Comparison of ENCODE assay signal across 9 mouse cellular contexts in the genomic region with DNA sequence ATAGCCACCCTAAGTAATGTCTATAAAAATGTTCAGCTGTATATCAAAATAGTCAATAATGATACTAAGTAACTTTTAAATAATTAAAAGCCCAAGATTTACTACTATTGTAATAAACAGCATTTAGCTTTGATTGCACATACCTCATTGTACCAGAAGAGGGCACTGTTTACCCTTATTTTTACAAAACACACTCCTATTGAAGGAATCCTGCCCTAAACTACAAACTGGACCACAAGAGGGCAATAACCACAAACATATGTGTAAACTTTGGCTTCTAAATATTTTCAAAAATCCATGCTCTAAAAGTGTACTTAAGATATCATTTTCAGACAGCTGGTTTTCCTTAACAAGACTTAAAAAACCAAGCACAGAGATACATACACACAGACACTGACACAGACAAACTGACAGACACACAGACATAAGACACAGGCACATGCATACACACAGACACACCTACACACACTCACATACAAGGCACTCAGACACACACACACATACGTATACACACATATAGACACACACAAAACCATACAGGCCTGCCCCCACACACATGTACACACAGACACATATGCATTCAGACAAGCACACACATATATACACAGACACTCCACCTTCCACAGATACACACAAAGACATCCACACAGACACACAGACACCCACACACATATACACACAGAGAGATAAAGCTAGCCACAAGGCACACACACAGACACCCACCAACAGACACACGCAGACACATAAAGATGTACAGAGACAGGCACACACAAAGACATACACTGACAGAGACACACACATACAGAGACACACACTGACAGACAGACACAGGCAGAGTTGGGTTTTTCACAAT. TPM values are rescaled to one million over a fixed set of nuclear protein-coding genes. Genes with fewer than 3 reads are reported as not detected.
DNase-seq lines count a peak whose midpoint lies in the region; ATAC-seq and TF ChIP-seq lines count a peak whose summit lies in the region.
"Had no signal": no experiment of that assay in that cellular context is flagged by ENCODE, and none has a peak within 500 bp of the region (broad histone marks: within the 10 kb centered on the region; RNA-seq: fewer than 3 reads in every experiment).

No protein-coding gene starts in this region.

- in situ Hi-C loops in CH12.LX (cut with MboI; ENCODE audit: low pct_ligation_motif_present, low pct_unique_long_range_greater_than_20kb, low sequenced_read_pairs): loop anchor here (5.0 to 10.0 kb wide), 2 partner anchors 66 to 243 kb away; a partner anchor contains a TSS

- H3K4me1 ChIP-seq in CH12.LX (ENCODE audit: control insufficient read depth in 1 of 2, insufficient read depth in 2 of 2): no peaks in the 10 kb centered on the region
- H3K4me1 ChIP-seq in midbrain, embryonic 15.5 days: no peaks in the 10 kb centered on the region

- peak; percentile 60; the same call in 1 of the 2 replicates for ATAC-seq in cerebellum, adult (ENCODE audit: insufficient number of reproducible peaks, low FRiP score, low TSS enrichment)
- peak; percentile 56 for ATAC-seq in granulocyte monocyte progenitor cell, adult 5-6 weeks (replicated peaks; ENCODE audit: poor library complexity, severe bottlenecking)
- ATAC-seq in midbrain, embryonic 15.5 days (replicated peaks): peak; percentile 69

- no peak overlapping the region for H3K27ac ChIP-seq in CH12.LX (ENCODE audit: insufficient read depth, low read depth)
- no peak overlapping the region for H3K27ac ChIP-seq in midbrain, embryonic 15.5 days

- peak; percentile 34 to 75 for DNase-seq in kidney, adult 8-10 months
- DNase-seq in kidney, postnatal 4 days: no peak
- peak; percentile 82 for DNase-seq in CH12.LX (ENCODE audit: extremely low read depth)
- DNase-seq in left cerebral cortex, adult 9 months (ENCODE audit: low spot score in 2 of 2): peak; percentile 30 to 73
- no peak for DNase-seq in frontal cortex, postnatal 10 days (ENCODE audit: low spot score in 2 of 2)

- H3K9ac ChIP-seq in CH12.LX (ENCODE audit: insufficient read depth, low read depth): no peak overlapping the region
- H3K9ac ChIP-seq in midbrain, embryonic 15.5 days: no peak overlapping the region

- TF ChIP-seq RAD21 in CH12.LX (IDR thresholded peaks at IDR 0.05; ENCODE audit: low read depth, low read length): no peak; the same call in none of the 2 replicates

- no peak for TF ChIP-seq EP300 in CH12.LX (IDR thresholded peaks at IDR 0.05; ENCODE audit: low read length)

- H3K27me3 ChIP-seq in CH12.LX (replicated peaks): no peaks in the 10 kb centered on the region
- H3K27me3 ChIP-seq in midbrain, embryonic 15.5 days (replicated peaks): no peaks in the 10 kb centered on the region

- 78% methylated on average over 2 of the region's 2 CpGs for WGBS in midbrain, embryonic 15.5 days

- TF ChIP-seq POLR2A in CH12.LX (IDR thresholded peaks at IDR 0.05; ENCODE audit: low read depth, low read length): no peak

- peaks cover 0 to 19% of the 10 kb centered on the region in 2 experiments for H3K36me3 ChIP-seq in CH12.LX (replicated peaks in 1 of 2; ENCODE audit: control insufficient read depth in 1 of 2, insufficient read depth in 1 of 2, low read length in 1 of 2)
- no peaks in the 10 kb centered on the region for H3K36me3 ChIP-seq in midbrain, embryonic 15.5 days (replicated peaks)

- H3K4me3 ChIP-seq in CH12.LX (replicated peaks in 1 of 3; ENCODE audit: low read depth in 2 of 3, low read length in 2 of 3, poor library complexity in 1 of 3): no peak overlapping the region
- H3K4me3 ChIP-seq in midbrain, embryonic 15.5 days: no peak overlapping the region
- H3K4me3 ChIP-seq: erythroblast, embryonic 14.5 days had no signal

- H3K9me3 ChIP-seq in CH12.LX (replicated peaks; ENCODE audit: low read length): peaks cover 3% of the 10 kb centered on the region
- H3K9me3 ChIP-seq in midbrain, embryonic 15.5 days: no peaks in the 10 kb centered on the region

- dilution Hi-C loops in CH12.LX (cut with MboI; ENCODE audit: extremely low pct_ligation_motif_present, extremely low pct_unique_long_range_greater_than_20kb, low sequenced_read_pairs): no loop called here

- H3K4me2 ChIP-seq in CH12.LX (ENCODE audit: insufficient read depth, low read depth, poor library complexity, severe bottlenecking): no peak overlapping the region
- H3K4me2 ChIP-seq in midbrain, embryonic 15.5 days: no peak overlapping the region

- TF ChIP-seq CTCF in CH12.LX (conservative IDR thresholded peaks at IDR 0.05 in 1 of 2, IDR thresholded peaks at IDR 0.05 in 1 of 2; ENCODE audit: low read depth in 2 of 2, low read length in 2 of 2): peak; percentile 51 to 100

- no peaks in the 10 kb centered on the region for H3K79me2 ChIP-seq in CH12.LX (replicated peaks; ENCODE audit: control insufficient read depth, extremely low read depth, insufficient read depth, poor library complexity, severe bottlenecking)

TF ChIP-seq in CH12.LX, 34 proteins besides CTCF, POLR2A, EP300 and RAD21:
- TF ChIP-seq MYC (IDR thresholded peaks at IDR 0.05; ENCODE audit: low read depth, low read length): peak; percentile 84
- 0 out of 2 replicates have a peak, but pooled peaks have one; percentile 51 for TF ChIP-seq TBP (conservative IDR thresholded peaks at IDR 0.05; ENCODE audit: low read depth, low read length)
- no peak for TF ChIP-seq CHD1 (IDR thresholded peaks at IDR 0.05; ENCODE audit: low read depth, low read length)
- no peak for TF ChIP-seq ZKSCAN1 (IDR thresholded peaks at IDR 0.05; ENCODE audit: borderline replicate concordance, low read depth, low read length)
- TF ChIP-seq JUND (conservative IDR thresholded peaks at IDR 0.05; ENCODE audit: low read depth, low read length): peak; percentile 76; the same call in 1 of the 2 replicates
- no peak for TF ChIP-seq UBTF (IDR thresholded peaks at IDR 0.05; ENCODE audit: low read depth, low read length)
- TF ChIP-seq MAFK (IDR thresholded peaks at IDR 0.05; ENCODE audit: insufficient replicate concordance, low read length): no peak
- peak; percentile 99 for TF ChIP-seq ZC3H11A (IDR thresholded peaks at IDR 0.05; ENCODE audit: low read depth, low read length)
- TF ChIP-seq ZMIZ1 (IDR thresholded peaks at IDR 0.05; ENCODE audit: low read depth, low read length): no peak
- no peak for TF ChIP-seq MEF2A (IDR thresholded peaks at IDR 0.05; ENCODE audit: borderline replicate concordance, low read depth, low read length)
- TF ChIP-seq NELFE (IDR thresholded peaks at IDR 0.05; ENCODE audit: low read depth, low read length): peak; percentile 59; the same call in 1 of the 2 replicates
- no peak for TF ChIP-seq USF1 (IDR thresholded peaks at IDR 0.05; ENCODE audit: low read depth, low read length)
- TF ChIP-seq SMC3 (IDR thresholded peaks at IDR 0.05; ENCODE audit: low read depth, low read length): peak; percentile 99
- no peak for TF ChIP-seq POLR2AphosphoS2 (IDR thresholded peaks at IDR 0.05; ENCODE audit: low read depth, low read length)
- no peak for TF ChIP-seq MXI1 (IDR thresholded peaks at IDR 0.05; ENCODE audit: low read depth, low read length)
- TF ChIP-seq PAX5 (IDR thresholded peaks at IDR 0.05; ENCODE audit: low read length): no peak
- peak; percentile 44; the same call in 1 of the 2 replicates for TF ChIP-seq IRF4 (IDR thresholded peaks at IDR 0.05; ENCODE audit: low read depth, low read length)
- 0 out of 2 replicates have a peak, but pooled peaks have one; percentile 41 for TF ChIP-seq E2F4 (IDR thresholded peaks at IDR 0.05; ENCODE audit: insufficient replicate concordance, low read depth, low read length)
- TF ChIP-seq TCF12 (IDR thresholded peaks at IDR 0.05; ENCODE audit: low read depth, low read length): no peak
- TF ChIP-seq GABPA (IDR thresholded peaks at IDR 0.05; ENCODE audit: insufficient replicate concordance, low read depth, low read length): no peak

RNA-seq across cellular contexts. Expression of a gene that starts 21.3 kb away (rescaled TPM):
- total RNA-seq in CH12.LX (2012; rRNA removed) (728 and 973 TPM in 2 replicates), CH12.LX (2014; rRNA removed) (368 and 406 TPM in 2 replicates)
- polyA plus RNA-seq in CH12.LX (2012; ENCODE audit: insufficient read length, low read depth): 116 and 236 TPM in 2 replicates
- 433 and 504 TPM in 2 replicates for total RNA-seq in granulocyte monocyte progenitor cell, adult 5-6 weeks (2014; fragmentation: Nextera tagmentation)
- total RNA-seq in granulocyte monocyte progenitor cell, adult 5-6 weeks (2017): 310 and 457 TPM in 2 replicates
- polyA plus RNA-seq in midbrain, embryonic 15.5 days (2015; fragmentation: Nextera tagmentation; extraction: Ambion mirVana): 63.8 and 64.8 TPM in 2 replicates

RNA-seq across cellular contexts. Expression of a gene that starts 46.7 kb away (rescaled TPM):
- total RNA-seq in CH12.LX (2012; rRNA removed) (2.9 and 3.8 TPM in 2 replicates), CH12.LX (2014; rRNA removed) (3.2 and 3.4 TPM in 2 replicates)
- 3.5 and 6.3 TPM in 2 replicates for polyA plus RNA-seq in CH12.LX (2012; ENCODE audit: insufficient read length, low read depth)
- 21.4 and 22.4 TPM in 2 replicates for total RNA-seq in granulocyte monocyte progenitor cell, adult 5-6 weeks (2014; fragmentation: Nextera tagmentation)
- 10.5 and 14.1 TPM in 2 replicates for total RNA-seq in granulocyte monocyte progenitor cell, adult 5-6 weeks (2017)
- 47.3 and 48.5 TPM in 2 replicates for polyA plus RNA-seq in midbrain, embryonic 15.5 days (2015; fragmentation: Nextera tagmentation; extraction: Ambion mirVana)

Comparison
In these comparisons a context has a peak if more than half of its experiments do, and no peak if none do; other contexts are left out.
1. DNase-seq: peak in kidney, adult 8-10 months (2 of 2), CH12.LX (single experiment) and left cerebral cortex, adult 9 months (2 of 2); none in kidney, postnatal 4 days (0 of 2) and frontal cortex, postnatal 10 days (0 of 2).
2. Peak in every context shown above with its lines, with median percentiles within 50 percentile points of each other: ATAC-seq.